Mouse (Mus musculus) gastrocnemius, postnatal 4 days (tissue): Measurements from ENCODE around the gene Anp32a. TPM values are rescaled to one million over a fixed set of nuclear protein-coding genes. Genes with fewer than 3 reads are reported as not detected.

Experiments used
- DNase-seq, 2 experiments: peaks; one replicate each; pipeline ENCODE4 v3.0.0; 2021 to 2022; ENCODE audit warnings: low spot score in 2 of 2, mixed read lengths in 2 of 2
- long read RNA-seq, 2 experiments: library from polyadenylated mRNA; stranded (forward); transcript quantifications; one replicate each; pipeline ENCODE4 v2.0.0; 2021
- total RNA-seq, 2 experiments: library from RNA; stranded (reverse); gene quantifications; 2 replicates each; pipeline ENCODE4 v1.2.3; 2021

Anp32a gene
- 100 to 1,000 TPM; 119 to 134 TPM for total RNA-seq
- long read RNA-seq, experiment 1, partial matches to known transcripts = 0 of 4 reads
- long read RNA-seq, experiment 1, other reads (novel, unspliced or antisense) = 1 of 4 reads
- long read RNA-seq, experiment 2, transcript Anp32a-201 (7 exons, 2,113 nt) = major isoform, 6 of 11 reads
- long read RNA-seq, experiment 2, partial matches to known transcripts = 2 of 11 reads
- long read RNA-seq, experiment 2, other reads (novel, unspliced or antisense) = 2 of 11 reads

DNA sequence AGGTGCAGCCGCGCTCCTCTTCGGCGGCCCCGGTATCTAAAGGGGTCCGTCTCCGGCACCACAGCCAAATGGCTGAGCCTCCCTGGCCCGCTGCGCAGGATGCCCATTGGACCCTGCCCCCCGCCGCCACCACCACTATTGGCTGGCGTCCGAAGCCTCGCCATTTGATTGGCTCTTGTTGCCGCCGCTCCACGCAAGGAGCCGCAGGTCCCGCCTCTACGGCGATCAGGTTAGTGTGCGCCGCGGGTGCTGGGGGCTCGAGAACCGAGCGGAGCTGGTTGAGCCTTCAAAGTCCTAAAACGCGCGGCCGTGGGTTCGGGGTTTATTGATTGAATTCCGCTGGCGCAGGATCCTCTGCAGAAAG is at the start of gene Anp32a:
Gene Anp32a (plus strand): TSS at position 171 of the 364 bp plus-strand sequence.
- peak; percentile 96 to 100 for DNase-seq

DNA sequence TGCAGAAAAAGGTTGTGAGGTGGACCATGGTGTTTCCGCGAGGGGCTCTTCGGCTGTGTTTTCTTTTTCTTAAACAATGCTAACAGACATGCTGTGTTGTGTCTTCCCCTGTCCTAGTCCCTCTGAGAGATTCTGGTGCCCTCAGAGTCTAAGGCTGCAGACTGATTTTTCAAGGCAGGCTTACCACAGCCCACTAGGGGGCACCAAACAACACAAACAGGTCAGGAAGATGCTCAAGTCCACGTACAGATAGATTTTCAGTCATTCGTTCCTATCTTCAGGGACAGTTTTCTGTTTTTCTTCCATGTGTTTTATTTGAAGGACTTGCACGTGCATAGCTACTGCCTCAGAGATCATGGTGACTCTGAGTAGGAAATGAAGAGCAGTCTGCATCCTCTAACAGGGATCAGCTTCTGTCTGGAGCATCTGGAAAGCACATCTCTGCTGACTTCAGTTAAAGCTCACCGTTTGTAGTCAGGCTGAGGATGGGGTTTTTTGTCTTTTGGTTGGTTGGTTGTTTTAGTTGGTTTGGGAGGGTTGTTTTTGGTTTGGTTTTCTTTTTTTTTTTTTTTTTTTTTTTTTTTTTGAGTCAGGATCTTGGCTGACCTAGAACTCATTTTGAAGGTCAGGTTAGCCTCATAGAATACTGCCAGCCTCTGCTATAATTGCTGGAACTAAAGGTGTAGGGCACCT is 45.9 kb upstream of the Anp32a start:
- peak; percentile 48 to 78 for DNase-seq

DNA sequence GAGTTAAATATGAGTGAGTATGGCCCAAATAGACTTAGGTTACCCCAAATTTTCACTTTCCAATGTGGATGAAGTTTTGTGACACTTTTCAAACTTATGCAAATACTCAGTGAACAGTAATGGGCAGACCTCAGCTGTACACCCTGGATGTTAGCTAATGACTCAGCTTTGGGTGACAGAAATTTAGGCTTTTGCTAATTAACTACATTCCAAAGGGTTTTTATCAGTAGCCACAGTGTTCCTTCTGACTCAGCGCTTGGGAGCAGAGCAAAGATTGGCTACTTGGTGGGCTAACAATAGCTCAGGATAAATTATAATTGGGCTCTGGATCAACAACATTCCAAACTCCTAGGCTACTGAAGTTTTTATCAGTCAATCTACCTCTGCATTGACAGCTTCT is 44.2 kb upstream of the Anp32a start:
- no peak for DNase-seq

DNA sequence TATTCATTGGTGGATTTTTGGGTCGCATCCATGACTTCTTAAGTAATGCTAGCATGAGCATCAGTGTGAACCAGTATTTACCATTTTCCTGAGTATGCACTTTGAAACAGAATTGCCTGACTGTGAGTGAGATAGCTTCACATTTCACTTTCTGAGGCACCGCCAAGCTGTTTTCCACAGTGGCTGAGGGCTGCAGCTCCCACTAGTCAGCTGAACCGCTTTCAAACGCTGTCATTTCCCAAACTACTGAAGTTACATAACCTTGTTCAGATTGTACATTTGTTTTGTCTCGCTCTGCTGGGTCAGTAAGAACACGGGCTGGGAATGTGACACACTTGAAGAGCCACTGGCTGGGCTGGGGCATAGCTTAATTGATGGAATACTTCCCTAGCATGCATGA is 25.5 kb upstream of the Anp32a start:
- no peak for DNase-seq

DNA sequence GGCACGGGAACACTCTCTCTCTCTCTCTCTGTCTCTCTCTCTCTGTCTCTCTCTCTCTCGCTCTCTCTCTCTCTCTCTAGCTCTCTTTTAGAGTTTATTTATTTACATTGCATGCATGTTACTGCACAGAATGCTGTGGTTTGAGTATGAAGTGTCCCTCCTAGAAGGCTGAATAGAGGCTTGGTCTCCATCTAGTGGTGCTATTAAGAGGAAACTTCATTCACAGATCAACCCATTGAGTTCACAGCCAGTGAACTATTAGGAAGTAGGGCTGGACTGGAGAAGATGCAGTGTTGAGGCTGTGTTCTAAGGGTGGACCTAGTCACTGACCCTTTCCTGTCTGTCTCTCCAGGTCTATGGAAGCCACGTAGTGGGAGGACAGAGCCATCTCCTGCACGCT is 22.4 kb upstream of the Anp32a start:
- DNase-seq = no peak

DNA sequence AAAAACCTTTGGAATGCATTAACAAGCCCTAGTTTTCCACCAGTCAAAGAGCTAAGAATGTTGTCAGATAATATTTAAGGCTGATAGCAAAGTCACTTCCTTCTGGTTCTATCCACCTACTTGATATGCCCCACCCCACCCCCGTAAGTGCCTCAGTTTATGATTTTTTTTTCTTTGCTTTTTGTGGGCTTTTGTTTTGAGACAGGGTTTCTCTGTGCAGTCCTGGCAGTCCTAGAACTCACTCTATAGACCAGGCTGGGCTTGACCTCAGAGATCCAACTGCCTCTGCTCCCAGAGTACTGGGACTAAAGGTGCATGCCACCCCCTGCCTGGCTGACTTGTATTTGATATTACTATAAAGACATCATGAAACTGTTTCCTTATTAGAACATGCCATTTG is 17.3 kb upstream of the Anp32a start:
- no peak for DNase-seq

DNA sequence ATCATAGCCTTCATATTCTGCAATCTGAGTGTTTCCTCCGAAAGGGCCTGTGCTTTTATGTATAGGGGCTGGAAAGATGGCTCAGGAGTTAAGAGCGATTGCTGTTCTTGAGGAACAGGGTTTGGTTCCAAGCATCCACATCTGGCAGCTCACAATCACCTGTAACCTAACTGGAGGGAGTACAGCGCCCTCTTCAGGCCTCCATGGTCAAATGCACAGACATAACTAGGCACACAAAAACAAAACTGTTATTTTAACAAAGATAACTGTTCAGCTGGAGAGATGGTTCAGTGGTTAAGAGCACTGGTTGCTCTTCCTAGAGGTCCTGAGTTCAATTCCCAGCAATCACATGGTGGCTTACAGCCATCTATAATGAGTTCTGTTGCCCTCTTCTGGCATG is 15.1 kb upstream of the Anp32a start:
- no peak for DNase-seq

DNA sequence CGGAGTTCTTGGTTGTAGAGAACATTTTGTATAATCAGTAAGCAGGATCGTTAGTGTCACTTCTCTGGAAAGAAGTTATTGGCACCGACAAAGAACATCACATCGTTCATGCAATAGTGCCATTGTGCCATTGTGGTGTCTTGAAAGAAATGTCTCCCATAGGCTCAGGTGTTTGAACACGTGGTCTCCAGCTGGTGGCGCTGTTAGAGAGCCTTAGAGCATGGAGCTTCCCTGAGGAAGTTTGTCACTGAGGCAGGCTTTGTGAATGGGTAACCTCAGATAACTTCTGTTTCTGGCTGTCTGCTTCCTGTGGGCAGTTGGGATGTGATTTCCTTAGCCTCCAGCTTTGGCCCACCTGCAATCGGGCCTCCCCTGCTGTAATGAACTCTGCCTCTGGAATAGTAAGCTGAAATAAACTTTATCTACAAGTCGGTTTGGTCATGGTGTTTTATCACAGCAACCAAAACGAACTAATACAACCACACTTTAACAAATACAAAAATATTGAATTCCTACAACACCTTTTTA is 6.7 kb upstream of the Anp32a start:
- DNase-seq = no peak

DNA sequence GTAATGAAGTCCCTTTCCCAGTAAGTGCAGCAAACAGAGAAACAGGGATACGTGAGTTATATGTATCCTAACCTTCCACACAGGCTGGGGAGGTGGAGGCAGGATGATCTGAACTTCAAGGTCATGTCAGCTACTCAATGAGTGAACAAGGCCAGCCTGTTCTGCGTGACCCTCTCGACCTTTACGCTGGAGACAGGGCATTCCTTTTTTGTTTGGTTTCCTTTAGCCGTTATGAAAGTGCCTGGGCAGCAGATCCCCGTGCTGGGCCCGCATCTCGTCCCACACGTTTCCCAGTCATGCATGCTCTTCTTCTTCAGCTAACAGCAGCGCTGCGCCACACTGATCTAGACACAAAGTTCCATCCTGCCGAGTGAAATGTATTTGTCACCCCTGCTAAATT is 5.7 kb upstream of the Anp32a start:
- no peak for DNase-seq

DNA sequence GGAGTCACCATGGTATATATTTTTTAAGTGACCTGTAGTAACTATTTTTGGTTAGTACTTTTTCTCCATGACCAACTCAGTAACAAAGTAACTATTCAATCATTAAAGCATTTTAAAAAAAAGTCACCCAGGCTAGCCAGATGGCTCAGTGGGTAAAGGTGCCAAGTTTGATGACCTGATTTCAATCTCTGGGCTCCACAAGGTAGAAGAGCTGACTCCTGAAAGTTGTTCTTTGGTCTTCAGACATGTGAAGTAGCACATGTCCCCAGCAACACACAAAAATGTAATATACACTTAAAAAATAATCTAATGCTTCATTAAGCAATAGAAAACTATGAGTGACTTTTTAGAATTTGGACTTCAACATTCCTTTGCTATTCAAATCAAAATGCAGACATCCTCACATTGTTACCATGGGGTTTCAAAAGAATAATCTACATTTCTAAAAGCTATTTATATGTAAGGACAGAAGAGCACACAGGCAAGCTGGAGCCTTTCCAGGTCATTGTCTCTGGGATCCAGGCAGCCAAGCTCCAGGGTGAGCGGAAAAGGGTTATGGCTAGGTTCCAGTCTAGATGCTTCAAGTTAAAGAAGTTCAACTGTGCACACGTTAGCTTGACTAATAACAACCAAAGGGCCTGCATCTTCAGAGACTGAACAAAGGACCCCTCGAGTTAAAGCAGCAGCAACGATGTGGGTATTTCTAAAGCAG is 3.0 kb upstream of the Anp32a start:
- DNase-seq = no peak

DNA sequence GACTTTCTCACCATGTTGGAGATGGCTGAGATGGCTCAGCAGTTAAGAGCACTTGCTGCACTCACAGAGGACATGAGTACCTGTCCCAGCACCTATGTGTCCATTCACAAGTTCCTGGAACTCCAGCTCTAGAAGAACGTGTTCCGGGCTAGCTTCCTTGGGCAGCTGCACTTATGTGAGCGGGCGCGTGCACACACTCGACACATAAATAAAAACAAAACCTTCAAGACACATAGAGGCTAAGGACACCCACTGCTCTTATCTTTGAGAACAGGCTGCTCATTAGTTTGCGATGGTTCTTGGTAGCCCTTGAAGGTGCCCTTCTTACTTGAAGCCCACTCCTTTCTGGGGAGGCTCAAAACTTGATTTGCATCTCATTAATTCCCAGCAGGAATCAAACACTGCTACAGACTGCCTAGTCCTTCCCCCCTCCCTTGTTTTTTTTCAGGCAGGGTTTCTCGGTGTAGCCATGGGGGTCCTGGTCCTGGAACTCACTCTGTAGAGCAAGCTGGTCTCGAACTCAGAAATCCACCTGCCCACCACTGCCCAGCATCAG is 2.4 kb upstream of the Anp32a start:
- DNase-seq = no peak

DNA sequence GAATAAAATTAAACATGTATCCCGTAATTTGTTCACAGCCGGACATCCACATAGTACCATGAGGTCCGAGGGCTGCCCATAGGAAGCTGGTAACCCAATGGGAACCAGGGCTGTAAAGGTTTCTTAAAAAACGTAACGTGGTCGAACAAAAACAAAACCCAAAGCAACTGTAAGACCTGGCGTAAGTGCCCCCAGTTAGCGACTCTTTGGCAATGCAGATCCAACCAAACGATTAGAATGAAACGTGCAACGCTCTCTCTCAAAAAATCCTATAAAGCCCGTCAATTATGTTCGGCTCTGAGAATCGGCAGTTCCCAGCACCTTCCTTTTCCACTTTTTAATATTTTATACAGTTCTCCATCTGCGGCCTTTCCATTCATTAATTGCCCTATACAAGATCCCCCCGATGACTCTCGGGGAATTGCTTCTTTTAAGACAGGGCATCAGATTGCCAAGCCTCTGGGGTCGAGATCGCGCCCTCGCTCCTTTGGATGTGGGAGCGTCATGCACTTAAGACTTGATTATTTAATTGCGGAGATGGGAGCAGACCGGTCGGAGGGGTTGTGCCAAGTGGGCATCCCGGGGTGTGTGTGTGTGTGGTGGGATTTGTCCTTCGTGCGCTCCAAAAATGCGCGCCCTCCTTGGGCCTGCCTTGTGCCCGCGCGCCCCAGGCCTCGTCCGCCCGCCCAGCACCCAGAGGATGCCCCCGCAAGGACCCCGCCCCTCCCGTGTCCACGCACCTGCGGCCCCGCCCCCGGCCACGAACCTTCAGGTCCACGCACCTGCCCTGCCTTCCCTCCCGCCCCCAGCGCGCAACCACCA is 581 bp upstream of the Anp32a start:
- no peak for DNase-seq

DNA sequence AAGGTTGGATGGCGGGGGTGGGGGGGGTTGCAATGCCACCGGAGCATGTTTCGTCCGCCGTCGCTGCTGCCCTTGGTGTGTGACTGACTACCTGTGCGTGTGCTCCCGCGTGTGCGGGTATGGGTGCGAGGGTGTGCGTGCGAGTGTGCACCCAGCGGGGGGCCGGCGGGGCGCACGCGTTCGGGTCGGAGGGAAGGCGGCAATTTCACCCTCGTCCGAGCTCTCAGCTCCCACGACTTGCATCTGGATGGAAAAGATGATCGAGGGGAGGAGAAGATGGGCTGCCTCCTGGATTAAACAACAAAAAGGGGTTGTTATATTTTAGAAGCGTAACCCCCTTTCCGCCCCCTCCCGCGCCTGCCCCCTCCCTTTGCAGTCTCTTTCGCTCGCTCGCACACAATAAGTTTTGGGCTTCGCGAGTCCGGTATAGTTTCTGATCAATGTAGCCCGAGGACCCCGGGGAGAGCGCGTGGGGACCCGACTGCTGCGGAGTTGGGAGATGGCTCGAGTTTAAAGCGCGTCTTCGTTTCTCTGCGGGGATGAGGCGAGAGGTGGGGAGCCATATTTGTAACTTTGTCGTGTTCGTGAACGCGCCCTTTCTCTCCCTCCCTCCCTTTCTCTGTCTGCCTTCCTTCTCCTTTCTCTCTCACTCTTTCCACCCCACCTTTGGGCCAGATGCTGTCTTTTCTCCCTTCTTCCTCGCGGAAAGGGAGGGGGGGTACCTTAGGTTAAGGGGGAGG is 778 bp downstream of the Anp32a start:
- DNase-seq = peak in 1 of 2 experiments; percentile 45

DNA sequence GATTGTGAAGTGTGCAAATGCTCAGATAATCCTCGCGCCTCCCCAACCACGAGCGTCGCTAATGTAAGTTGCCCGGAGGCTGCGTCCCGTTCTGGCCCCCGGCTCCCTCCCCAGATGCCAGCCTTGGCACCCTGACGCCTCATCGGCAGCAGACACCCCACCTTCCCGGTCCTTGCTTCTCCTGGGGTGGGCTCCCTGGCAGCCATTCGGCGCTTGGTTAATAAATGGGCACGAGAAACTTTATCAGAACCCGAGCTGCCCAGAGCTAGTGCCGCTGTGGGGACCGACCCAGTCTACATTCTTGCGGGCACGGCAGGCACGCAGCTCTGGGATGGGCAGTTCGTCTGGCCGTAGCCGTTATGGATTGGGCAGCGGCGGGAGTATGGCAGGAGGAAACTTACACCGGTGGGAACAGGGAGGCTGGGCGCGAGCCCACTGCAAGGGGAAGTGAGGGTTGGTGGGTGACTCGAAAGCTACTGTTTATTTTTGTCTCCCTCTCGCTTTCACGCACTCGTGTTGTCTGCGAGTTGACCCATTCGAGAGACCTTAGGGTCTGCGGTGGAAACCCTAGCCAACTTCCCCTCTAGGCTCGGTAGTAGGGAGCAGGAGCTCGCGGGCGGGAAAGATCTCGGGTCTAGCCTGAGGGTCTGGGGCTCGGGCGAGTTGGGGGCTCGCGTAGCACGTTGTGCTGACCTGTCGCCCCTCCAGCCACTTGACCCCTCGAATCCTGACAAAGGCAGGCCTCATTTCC is 1.5 kb downstream of the Anp32a start:
- peak; percentile 41 to 63 for DNase-seq

DNA sequence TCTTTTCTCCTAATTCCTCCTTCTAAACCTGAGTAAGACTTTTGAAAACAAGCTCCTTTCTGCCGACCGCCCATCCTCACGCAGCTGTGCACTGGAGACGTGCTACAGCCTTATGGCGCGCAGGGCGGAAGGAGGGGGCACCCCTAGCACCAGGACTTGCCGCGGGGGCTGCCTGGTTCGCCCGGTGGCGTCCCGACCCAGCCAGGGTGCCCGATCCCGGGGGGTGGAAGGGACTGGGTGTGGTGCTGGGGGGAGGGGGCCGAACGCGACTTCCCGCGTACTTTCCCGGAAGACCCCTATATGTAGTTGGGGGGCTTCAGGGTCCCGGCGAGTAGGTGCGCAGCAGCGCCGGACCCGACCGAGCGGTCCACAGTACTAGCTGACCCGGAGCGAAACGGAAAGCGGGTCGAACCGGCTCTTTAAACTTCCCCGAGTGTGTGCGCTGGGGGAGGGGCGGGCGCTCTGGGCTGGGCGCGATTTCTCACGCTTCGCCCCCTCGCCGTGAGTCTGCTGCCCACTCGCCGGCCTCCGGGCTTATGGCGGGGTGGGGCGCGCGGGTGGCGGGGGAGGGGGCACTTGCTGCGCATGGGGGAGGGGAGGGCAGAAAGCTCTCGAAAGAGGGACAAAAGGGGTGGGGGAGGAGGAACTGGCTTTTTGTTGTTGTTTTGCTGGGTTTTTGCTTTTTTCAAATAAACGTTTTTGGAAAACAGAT is 2.3 kb downstream of the Anp32a start:
- DNase-seq = peak; percentile 60 to 80

DNA sequence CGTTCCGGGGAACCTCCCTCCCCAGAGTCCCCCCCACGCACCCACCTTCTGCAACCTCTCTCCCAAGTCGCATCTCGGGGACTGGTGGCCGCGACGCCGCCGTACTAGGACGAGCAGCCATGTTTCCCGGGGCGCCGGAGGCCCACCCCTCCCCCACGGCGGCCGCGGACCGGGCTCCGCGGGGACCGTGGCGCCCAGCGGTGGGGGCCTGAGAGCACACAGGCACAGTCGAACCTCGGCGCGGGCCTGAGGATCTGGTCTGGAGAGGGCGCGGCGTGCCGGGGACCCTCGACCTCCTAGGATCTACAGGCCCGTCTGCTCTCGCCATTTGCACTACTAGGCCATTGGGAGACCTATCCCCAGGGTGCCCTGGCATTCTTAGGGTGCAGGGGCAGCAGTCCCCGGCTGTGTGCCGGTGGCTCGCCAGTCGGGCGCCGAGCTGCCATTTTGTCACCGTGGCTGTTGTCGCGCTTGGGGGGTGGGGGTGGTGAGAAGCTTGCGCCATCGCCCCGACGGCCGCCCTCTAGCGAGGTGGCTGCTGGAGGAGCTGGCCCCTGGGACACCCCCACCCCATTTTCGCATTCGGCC is 2.9 kb downstream of the Anp32a start:
- DNase-seq = peak; percentile 54 to 69

DNA sequence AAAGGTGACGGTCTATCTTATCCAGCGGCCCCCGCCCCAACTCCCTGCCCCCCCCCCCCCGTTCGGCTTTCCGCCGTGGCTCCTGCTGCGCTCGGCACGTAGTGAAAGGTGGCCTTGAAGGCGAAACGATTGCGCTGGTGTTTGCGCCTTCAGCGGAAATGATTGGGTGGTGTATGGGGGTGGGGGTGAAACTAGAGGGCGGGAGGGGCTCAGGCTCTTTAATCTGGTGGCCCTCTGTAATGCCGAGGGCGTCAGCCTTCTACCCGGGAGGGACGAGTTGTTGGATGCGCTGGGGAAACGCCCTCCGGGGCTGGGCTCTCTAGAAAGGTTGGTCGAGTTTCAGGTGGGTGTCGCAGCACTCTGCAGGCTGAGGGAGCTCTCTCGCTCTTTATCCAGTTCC is 3.5 kb downstream of the Anp32a start:
- DNase-seq = peak in 1 of 2 experiments; percentile 54

DNA sequence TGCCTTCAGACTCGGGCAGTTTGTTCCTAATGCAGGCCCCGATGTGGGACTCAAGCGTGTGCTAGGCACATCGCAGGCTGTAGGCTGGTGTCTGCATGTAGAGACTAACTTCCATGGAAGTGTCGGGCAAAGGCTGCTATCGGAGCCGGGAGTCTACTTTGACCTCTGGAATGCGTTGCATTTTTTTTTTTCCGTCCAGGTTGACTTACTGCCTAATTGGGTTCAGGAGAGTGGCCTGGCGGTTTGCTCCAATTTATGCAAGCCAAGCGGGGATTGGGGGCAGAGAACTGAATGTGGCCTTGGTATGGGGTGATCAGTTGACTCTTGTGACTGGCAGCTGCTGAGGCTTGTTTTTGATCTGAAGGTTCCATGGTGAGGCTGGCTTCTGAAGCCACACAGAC is 4.0 kb downstream of the Anp32a start:
- no peak for DNase-seq
